Mouse (Mus musculus): ENCODE data around the gene Tmem91.

DNA sequence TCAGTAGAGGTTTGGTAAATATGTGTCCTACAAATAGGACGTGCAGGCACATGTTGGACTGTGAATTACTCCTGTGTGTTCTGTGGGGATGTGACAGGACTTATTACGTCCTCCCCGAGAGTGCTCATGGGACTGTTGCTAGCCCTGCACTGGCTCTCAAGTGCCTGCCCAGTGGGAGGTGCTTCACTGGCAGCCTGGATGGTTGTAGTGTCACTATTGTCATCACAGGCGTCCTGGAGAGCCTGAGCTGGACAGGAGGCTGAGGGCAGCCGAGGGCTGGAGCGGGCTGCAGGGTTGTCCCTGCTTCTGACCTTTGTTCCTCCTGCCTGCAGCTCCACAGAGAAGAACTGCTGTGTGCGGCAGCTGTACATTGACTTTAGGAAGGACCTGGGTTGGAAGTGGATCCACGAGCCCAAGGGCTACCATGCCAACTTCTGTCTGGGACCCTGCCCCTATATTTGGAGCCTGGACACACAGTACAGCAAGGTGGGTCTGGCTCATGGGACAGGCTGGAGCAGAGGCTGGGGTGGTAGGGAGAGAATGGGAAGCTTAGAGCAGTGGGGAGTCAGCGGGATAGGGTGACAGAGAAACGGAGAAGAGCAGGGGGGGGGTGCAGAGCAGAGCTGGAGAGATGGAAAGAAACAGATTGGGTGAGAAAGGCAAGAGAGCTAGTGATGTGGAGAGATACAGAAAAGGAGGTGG lies 29.0 kb upstream of the Tmem91 start:
- TF ChIP-seq EP300 (IDR thresholded peaks at IDR 0.05; ENCODE audit: low read depth) (no peak), CTCF (IDR thresholded peaks at IDR 0.05; ENCODE audit: low read depth) (no peak)
